Mouse (Mus musculus): ENCODE results near the gene Fam196b. TPM values are rescaled to one million over a fixed set of nuclear protein-coding genes. Genes with fewer than 3 reads are reported as not detected.

The Fam196b gene
- 0.16 and 0.24 TPM in 2 replicates for polyA plus RNA-seq (2015; fragmentation: Nextera tagmentation; extraction: Ambion mirVana)

DNA sequence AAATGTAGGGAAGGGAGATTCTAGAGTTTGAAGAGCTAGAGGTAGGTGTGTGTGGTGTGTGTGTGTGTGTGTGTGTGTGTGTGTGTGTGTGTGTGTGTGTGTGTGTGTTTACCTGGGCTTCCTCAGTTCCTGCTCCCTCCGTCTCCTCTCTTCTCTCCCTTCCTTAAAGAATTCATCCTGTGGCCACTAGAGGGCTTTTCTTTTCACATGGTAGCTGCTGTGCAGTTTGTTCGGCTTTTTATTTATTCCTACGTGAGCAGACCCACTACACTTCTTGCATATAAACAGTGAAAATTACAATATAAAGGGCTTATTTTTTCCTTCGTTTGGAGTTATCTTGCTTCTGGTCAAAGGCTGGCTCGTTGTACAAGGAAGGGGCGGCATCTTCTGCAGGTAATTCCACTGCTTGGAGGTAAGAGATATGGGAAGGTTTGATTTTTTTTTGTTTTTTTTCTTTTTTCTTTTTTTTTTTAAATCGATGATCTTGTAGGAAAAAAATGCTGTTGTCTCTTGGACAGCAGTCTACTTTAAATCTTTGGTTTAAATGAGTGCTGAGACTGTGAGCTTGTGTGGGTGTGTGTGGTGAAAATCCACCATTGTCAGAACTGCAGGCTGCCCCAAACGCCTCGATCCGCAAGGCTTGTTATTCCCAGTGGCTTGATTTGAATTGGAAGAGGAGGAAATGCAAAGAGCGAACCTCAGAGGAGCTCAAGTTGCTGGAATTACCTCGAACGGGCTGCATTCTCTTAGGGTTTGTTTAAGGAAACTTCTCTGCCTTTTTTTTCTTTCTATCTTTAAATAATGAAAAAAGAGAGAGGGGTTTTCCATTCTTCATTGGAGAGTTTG is at the start of gene Fam196b:
Gene Fam196b, plus strand, starts transcription at position 289 of the 846 bp plus-strand sequence.

Other genes with a start within 250 kb of the Fam196b start
- gene 4930469K13Rik, start 216.3 kb upstream of the Fam196b start, polyA plus RNA-seq (2015; fragmentation: Nextera tagmentation; extraction: Ambion mirVana): 0.66 TPM in 1 of 2 replicates, not detected in the other
- not detected in 2 replicates for gene Foxi1, start 106.7 kb upstream of the Fam196b start, polyA plus RNA-seq (2015; fragmentation: Nextera tagmentation; extraction: Ambion mirVana)

Measured in skeletal muscle tissue, postnatal 0 days (tissue).